Mouse (Mus musculus): Measurements from ENCODE around the gene Clip2.

GRCm38 (mm10) chr5:134455914-134456423 is 96.3 kb downstream of the Clip2 start:
- TF ChIP-seq CTCF (IDR thresholded peaks at IDR 0.05; ENCODE audit: borderline replicate concordance, insufficient read depth, low read depth, low read length) (no peak), POLR2A (IDR thresholded peaks at IDR 0.05; ENCODE audit: borderline replicate concordance, insufficient read depth, low read length) (no peak)
